Mouse (Mus musculus) regulatory T cell (primary cell): Measurements from ENCODE around the gene Gal3st2.
"Not testable (repeated sequence)": the region's sequence is repeated elsewhere in the genome, so short reads cannot be mapped to it uniquely, and the experiment has no call there.

Experiments used
- in situ Hi-C: fragments of 300-600 bp; cut with MboI, MseI; formaldehyde crosslinking; loops from one replicate; pipeline ENCODE4 v1.15.1; 2025; ENCODE audit warnings: high pct_unique_total_duplicates

The Gal3st2 gene

GRCm38 (mm10) chr1:93859619-93860018 lies 1.5 kb upstream of the Gal3st2 start:
- in situ Hi-C loops: loop anchor here (5.0 kb wide), 1 partner anchor 63 kb away; no protein-coding TSS in a partner anchor

- in situ Hi-C loops: not testable (repeated sequence)
Measured at GRCm38 (mm10) chr1:93871594-93872105, 10.5 kb downstream of the Gal3st2 start.

GRCm38 (mm10) chr1:93874405-93874804 lies 13.3 kb downstream of the Gal3st2 start:
- in situ Hi-C loops: not testable (repeated sequence)

GRCm38 (mm10) chr1:93881778-93882177 lies 20.7 kb downstream of the Gal3st2 start:
- in situ Hi-C loops: not testable (repeated sequence)

- in situ Hi-C loops: loop anchor here (10.0 kb wide), 1 partner anchor 74 kb away; no protein-coding TSS in a partner anchor
Measured at GRCm38 (mm10) chr1:93890936-93891335, 29.8 kb downstream of the Gal3st2 start.

GRCm38 (mm10) chr1:93897395-93897794 lies 36.3 kb downstream of the Gal3st2 start:
- in situ Hi-C loops: loop anchor here (10.0 kb wide), 1 partner anchor 67 kb away; no protein-coding TSS in a partner anchor

GRCm38 (mm10) chr1:93901291-93901690 lies 40.2 kb downstream of the Gal3st2 start:
- in situ Hi-C loops: not testable (repeated sequence)

GRCm38 (mm10) chr1:93906690-93907089 lies 45.6 kb downstream of the Gal3st2 start:
- in situ Hi-C loops: not testable (repeated sequence)

GRCm38 (mm10) chr1:93908977-93909586 lies 48.0 kb downstream of the Gal3st2 start:
- in situ Hi-C loops: not testable (repeated sequence)

GRCm38 (mm10) chr1:93911877-93912276 lies 50.8 kb downstream of the Gal3st2 start:
- in situ Hi-C loops: loop anchor here (5.0 kb wide), 1 partner anchor 170 kb away; no protein-coding TSS in a partner anchor

GRCm38 (mm10) chr1:93917160-93917559 lies 56.1 kb downstream of the Gal3st2 start:
- in situ Hi-C loops: not testable (repeated sequence)

GRCm38 (mm10) chr1:93918011-93918410 lies 56.9 kb downstream of the Gal3st2 start, which contains the start of gene Gal3st2b:
TSS of gene Gal3st2b (plus strand) at chr1:93918311.
- in situ Hi-C loops: not testable (repeated sequence)

- in situ Hi-C loops: not testable (repeated sequence)
Measured at GRCm38 (mm10) chr1:93918775-93919174, 57.7 kb downstream of the Gal3st2 start.

- in situ Hi-C loops: not testable (repeated sequence)
Measured at GRCm38 (mm10) chr1:93919321-93919720, 58.2 kb downstream of the Gal3st2 start.

GRCm38 (mm10) chr1:93922609-93923008 lies 61.5 kb downstream of the Gal3st2 start:
- in situ Hi-C loops: loop anchor here (5.0 kb wide), 2 partner anchors 65 to 70 kb away; partner anchors contain the start of gene Gal3st2c

GRCm38 (mm10) chr1:93923098-93923497 lies 62.0 kb downstream of the Gal3st2 start:
- in situ Hi-C loops: loop anchor here (5.0 kb wide), 2 partner anchors 66 to 69 kb away; partner anchors contain the start of gene Gal3st2c
